Mouse (Mus musculus) megakaryocyte, adult 5-6 weeks (primary cell): ENCODE results near the gene Fars2. TPM values are rescaled to one million over a fixed set of nuclear protein-coding genes. Genes with fewer than 3 reads are reported as not detected.
"Not testable (repeated sequence)": the region's sequence is repeated elsewhere in the genome, so short reads cannot be mapped to it uniquely, and the experiment has no call there.

Experiments used
- ATAC-seq: 2 replicates; pipeline ENCODE4 v1.8.0; 2016; ENCODE audit warnings: mild to moderate bottlenecking, inconsistent platforms; ENCODE audit not compliant: poor library complexity, severe bottlenecking
- total RNA-seq, 2 experiments: library from RNA; stranded (forward) in 1 of 2; stranded (reverse) in 1 of 2; fragments of 153-499, 151-499 nt in 1 of 2; fragments of 221-1000, 200-1000 nt in 1 of 2; gene quantifications; 2 replicates each; pipeline versions ENCODE4 v1.2.3 to v1.2.4; 2015 to 2017

Gene Fars2
- total RNA-seq, 2 experiments from 2014 or later: 20.9 to 28.4 TPM

DNA sequence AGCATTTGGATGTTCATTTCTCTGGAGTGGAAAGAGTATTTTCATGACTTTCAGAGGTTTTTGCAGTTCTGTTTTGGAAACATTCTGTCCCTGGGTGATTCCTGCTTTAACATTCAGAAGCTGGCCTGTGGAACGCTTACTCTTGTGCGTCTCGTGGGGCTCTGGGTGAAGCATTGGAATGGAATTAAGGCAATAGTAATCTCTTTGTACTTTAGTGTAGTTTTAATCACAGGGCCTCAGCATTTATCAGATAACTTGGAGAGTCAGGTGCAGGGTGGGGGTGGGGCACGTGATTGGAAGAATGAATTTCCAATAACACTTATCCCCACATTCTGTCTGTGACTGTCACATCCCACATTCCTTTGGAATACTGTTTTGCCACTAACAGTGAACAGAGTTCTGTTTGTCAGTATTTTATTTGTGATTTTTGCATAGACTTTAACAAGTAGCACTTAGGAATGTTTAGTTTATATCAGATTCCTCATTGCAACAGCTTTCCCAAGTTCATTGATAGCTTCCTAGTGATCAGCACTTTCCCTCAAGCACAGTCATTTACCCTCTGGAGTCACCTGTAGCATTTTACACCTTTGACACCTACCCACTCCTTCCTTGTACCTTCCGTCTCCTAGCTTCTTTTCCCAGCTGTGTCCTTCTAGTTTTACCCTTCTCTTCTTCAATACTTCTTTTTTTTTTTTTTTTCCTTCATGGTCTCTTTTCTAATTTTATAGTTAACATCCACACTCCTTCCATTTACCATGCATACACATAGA, 23.2 kb downstream of the Fars2 start:
- no peak for ATAC-seq

DNA sequence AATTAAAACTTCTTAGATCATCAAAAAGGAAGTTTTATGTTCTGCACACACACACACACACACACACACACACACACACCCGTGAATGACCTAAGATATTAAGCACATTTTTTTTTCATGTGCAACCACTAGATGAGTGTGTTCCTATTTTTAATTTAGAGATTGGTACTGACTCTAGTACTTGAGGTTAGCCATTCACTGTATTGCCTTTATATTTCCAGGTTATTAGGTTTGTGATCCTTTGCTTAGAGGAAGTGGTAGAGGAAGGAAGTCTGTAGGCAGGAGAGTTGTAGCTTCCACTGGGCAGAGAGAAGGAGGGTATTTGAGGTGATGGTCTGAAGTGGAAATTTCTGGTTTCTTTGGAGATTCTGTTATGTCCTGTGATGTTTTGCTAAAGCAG, 28.4 kb downstream of the Fars2 start:
- ATAC-seq: no peak

DNA sequence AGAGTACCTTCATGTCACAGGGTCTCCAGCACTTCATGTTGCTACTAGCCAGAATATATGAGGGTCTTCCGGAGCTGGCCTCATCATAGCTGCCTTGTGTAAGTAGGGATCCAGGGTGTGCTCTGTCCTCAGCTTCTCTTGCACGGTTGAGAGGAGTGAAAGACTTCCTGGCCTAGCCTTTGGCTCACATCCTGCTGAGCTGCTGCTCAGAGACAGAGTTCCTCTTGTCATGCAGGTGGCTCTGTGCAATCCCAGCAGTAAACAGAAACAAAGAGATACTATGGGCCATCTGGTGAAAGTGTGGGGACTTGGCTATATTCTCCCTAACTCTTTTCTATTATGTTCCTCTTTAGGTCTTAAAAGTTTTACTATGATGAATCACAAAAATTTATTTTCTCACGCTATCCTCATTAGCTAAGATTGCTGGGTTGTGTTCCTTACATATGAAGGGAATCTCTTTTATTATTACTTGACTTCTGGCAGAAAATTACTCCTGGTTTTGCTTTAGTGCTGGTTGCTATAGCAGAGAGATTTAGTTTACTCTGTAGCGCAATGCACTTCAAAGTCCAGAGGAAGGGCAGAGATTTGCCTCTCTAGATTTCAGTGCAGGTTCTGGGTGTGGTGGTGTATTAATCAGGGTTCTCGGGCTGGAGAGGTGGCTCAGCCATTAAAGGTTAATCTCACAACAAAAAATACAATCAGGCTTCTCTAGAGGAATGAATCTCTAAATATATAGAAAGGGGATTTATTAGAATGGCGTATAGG, 32.1 kb downstream of the Fars2 start:
- no peak for ATAC-seq

DNA sequence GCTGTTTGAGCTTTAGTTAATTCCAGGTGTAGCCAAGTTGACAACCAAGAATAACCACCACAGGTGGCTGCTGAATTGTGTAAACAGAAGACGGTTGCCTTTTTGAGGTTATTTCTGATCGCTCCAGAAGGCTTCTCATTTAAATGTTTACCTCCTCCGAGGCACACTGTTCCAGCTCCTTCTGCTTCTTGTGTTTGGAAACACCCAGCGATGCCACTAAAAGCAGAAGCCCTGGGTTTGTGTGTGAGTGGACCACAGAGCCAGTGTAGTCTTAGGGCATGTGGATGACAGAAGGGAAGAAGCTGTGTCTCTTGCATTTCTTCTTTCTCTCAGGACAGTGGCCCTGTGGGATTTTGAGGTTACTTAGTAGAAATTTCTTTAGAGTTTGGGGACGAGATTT, 33.1 kb downstream of the Fars2 start:
- ATAC-seq: peak; percentile 81

DNA sequence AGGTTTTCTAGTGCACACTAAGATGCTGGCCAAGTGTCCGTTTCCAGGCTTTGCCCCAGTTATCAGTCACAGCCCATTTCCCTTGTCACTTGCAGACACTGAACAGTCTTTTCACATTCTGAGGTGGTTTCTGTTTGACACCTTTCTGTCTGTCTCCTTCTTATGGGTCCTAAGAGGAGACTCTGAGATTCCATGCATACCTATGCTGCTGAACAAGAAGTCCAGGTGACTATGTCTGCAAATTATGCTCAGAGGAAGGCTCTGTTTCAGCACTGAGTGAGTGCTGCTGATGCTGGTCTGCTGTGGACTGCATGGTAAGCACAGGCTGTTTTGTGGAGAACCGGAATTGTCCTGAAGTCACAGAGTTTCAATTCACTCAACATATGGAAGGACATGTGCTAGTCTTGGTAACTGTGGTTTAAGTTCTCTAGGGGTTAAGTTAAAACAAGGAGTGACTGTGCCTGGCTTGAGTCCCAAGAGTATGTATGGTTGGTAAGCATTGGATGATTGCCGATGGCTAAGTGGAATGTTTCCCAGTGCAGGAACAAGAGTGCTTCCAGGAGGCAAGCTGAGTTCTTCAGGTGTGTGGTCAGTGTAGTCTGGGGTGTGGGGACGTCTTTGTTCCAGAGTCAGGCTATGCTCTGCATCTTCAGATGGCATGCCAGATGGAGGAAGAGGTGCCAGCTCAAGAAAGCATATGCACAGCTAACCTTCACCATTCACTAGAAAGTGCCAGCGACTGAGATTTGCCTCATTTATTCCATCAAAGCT, 35.7 kb downstream of the Fars2 start:
- no peak for ATAC-seq

DNA sequence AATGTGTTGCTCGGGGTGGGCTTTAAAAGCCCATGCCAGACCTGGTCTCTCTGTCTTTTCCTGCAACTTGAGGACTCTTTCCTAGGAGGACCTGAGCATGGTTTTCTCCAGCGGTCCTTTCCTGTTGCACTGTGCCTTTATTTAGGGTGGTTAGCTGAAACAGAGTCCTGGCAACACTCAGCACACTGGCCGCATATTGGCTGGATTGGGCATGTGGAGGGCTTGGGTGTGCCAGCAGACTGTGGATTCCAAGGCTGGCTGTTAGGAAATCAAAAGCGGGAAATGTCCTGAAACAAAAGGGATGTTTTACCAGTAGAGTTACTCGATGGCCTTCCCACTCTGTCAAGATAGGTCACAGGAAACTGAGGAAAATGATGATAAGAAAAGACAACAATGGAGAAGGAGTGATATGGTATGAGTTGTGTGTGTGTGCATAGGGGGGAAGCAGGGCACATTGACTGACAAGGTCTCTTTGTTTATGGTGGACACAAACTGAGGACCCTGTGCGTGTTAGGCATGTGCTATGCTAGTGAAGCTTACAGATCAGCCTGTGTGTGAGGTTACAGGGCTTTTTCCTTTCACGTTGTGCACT, 39.2 kb downstream of the Fars2 start:
- no peak for ATAC-seq

DNA sequence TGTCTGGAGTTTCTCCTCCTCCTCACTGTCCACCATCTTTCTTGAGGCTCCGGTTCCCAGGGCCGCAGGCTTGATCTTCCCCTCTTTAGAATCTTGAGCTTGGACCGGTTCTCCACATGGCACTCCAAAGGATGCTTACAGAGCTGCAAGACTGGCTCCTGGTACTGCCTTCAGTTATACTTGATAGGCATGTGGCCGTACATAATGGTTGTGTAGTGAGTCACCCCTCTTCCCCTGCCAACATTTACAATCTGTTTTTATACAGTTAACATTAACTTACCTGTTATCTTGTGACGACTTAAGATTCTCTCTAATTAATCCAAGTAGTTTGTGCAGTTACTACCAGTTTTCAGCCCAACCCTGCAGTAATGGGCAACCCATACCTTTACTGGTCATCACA, 46.2 kb downstream of the Fars2 start:
- ATAC-seq: no peak

DNA sequence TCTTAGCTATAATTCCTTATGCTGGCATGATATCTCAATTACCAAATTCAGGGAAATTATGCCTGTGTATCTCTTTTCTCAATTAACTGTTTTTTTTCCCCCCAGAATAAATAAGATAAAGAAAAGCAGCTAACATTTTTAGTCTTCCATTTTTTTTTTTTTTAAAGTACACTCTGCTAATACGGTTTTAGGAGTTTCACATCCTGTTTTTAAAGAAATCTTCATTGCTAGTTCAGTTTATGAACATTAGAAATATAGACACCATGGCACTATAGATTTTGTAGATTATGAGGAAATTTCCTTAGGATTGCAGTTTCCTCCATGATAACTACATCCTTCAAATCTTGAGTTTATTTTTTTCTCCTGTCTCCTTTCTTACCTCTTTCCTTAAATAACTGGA, 46.7 kb downstream of the Fars2 start:
- ATAC-seq: no peak

DNA sequence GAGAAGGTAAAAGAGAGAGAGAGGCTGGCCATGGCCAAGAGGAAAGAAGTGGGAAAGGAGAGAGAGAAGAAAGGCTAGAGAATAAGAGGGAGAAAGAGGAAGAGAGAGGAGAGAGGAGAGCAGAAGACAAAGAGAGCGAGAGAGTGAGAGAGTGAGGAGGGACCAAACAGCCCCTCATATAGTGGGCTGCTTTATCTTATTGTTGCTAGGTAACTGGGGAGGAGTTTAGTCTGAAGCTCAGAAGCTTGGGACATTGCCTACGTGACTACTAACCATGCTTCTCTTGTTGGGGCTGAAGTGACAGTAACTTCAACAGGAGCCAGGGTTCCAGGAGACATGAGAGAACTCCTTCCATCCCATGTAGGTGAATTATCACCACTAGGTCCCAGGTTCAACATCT, 55.8 kb downstream of the Fars2 start:
- not testable (repeated sequence) for ATAC-seq

DNA sequence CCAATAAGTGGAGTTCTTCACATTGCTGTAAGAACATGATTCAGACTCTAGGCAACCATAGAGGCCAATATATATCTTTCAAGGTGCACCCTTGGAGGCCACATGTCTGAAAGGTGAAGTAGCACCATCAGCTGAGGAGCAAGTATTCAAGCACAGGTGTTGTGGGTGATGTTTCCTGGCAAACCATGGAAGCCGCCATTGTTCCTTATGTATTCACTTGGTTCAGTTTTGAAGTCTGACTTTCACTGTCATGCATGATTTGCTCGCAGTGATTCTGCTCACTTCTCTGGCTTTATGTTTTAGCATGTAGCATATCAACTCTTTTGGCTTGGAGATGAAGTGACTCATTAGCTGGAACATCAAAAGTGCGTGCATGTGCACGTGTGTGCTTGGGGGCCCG, 56.9 kb downstream of the Fars2 start:
- no peak for ATAC-seq

DNA sequence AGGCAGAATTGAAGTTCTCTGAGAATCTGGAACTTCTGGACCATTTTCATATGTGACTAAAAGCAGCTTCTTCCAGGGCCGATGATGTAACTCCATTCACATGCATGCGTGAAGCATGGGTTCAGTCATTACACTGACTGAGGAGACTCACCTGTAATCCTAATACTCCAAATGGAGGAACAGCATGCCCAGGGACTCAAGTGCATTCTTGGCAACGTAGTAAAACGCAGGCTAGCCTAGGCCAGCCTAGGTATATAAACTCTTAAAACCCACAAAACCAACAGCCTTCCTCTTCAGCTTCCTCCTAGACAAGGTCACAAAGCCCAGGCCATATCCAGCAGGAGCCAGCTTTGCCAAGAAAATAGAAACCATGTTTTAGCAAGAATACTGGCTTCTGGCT, 57.6 kb downstream of the Fars2 start:
- ATAC-seq: no peak

DNA sequence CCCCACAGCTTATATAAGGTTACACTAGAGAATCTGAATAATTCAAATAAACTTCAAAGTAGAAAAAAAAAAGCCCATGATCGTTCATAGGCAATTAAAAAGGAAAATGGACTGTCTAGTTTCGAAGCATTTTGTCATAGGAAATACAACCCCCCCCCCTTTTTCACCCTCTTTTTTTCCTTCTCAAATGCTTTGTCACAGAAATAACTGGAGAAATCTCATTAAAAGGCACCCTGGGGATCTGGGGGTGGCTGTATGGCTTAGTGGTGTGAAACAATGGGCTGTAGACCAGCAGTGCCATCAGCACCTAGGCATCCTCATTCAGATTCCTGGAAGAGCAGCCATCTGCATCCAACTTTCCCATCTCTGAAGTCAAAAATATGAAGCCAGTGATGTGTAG, 64.0 kb downstream of the Fars2 start:
- ATAC-seq: no peak

DNA sequence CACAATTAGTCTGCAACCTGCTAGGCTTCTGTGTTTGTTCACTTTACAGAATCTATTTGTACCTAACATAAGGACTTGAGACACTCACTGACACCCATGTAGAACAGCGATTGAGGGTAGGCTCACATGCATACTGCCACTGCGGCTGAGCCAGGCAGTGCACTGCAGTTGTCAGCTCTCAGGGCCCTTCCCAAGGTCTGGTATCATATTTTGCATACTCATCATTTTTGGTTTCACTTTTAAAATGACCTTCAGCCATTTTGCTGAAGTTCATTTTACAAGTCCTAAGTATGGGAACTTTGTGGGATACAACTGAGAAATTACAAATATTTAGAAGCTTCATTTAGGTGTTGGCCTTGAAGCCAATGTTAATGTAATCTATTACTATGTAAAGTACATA, 73.4 kb downstream of the Fars2 start:
- ATAC-seq: no peak

DNA sequence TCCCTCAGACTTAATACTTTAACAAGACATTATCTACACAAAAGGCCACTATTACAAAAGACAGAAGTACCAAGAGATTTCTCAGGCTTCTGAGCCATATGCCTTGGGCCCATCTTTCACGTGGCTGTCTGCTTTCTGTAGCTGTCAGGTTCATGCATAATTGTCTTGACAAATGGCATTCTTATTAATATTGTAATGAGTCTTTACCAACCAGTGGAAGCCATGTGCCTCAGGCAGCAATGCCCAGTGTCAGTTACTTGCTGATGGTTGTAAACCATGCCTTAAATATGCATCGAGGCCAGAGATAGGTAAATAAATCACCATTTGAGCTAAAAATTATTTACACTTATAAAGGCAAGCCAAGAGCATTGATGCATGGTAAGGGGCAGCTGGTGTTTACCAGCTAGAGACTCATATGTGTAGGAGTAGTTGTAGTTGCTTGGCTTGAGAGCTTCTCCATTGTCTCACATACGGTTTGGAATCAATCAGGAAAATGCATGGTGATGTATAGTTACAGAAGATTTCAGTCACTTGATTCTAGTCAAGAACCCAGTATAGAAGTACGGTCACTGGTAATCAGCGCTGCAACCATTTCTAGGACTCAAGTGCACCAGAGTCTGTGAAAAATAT, 76.4 kb downstream of the Fars2 start:
- ATAC-seq: no peak

DNA sequence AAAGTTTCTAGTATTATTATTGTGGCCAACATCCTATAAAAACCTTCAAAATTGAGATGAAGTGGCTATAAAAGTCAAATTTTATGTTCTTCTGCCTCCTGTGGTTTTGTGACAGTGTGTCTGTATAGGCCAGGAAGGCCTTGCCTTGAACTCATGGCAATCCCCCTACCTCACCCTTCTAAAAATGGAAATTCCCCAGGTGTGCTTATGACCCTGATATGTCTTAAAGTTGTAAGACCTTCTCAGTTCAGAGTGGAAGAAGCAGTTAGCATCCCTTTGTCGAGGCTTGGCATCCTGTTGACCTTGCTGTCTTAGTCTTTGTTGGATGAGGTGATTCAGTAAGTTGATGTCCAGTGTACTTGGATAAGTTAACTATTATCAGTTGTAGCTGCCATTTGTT, 82.1 kb downstream of the Fars2 start:
- ATAC-seq: no peak

DNA sequence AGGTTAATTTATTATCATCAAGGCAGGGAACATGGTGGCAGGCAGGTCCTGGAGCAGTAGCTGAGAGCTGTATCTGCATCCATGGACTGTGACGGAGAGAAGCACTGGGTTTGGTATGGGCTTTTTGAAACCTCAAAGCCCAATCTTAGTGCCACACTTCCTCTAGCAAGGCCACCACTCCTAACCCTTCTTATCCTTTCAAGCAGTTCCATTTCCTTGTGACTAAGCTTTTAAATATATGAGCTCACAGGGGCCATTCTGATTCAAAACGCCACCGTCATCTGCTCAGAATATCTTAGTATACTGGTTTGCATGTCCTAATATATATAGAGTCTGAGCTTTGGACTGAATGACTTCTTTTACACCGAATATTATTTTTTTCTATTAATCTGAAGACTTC, 83.2 kb downstream of the Fars2 start:
- no peak for ATAC-seq

DNA sequence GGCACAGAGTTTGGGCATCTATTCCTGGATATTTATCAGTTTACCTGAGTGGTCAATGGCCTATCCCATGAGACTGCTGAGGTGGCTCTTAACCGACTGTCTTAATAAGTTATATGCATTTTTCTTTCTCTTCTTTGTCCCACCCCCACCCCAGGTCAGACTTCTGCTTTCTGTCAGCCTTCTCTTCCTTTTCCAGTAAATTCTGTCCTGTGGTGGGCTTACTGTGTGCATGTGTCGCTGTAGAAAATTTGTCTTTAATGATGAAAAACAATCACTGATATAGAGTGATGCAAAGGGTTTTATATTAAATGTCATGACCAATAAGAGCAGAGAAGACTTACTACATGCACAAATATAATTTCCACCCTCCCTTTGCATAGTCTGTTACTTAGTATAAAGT, 85.3 kb downstream of the Fars2 start:
- no peak for ATAC-seq

DNA sequence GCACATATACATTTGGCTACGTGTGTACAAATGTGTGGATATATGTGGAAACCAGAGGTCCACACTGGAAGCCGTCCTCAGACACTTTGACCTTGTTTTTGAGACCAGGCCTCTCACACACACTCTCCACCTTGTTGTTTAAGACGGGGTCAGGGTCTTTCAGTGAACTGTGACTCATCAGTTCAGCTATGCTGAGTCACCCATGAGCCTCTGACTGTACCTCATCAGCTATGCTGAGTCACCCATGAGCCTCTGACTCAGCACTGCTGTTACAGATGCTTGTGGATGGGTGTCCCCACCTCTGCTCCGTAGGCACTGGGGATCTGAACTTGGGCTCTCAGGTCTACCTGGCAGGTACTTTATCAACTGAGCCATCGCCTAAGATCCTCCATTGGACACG, 85.8 kb downstream of the Fars2 start:
- ATAC-seq: no peak

DNA sequence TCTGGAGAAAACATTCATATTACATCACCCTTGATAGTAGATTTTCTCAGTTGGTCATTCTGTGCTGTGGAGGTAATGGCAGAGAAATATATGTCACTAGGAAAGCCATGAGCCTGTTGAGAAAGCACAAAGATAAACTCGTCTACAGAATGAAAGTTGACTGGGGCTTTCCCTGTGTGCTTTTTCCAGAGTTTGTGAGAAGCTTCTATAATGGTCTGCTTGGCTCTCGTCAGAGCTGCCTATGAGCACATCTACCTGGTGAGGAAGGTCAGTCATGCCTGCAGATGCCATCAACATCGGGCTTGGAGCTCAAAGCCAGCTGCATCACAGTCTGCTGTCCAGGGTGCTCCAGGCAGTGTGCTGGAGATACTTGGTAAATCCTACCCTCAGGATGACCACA, 87.1 kb downstream of the Fars2 start:
- ATAC-seq: no peak

DNA sequence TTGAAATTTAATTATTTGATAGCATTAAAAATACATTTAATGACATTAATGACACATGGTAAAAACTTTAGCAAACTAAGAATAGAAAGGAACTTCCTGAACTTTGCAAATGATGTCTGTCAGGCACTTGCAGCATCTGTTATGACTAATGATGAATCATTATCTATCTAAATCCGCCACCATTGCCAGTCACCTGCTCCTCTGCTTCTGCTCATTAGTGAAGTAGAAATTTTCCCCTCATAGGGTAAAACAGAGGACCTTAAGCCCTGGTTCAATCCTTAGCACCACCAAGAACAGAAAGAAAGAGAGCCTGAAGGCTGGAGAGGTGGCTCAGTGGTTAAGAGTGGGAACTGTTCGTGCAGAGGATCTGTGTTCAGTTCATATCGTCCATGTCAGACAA, 93.8 kb downstream of the Fars2 start:
- ATAC-seq: no peak

DNA sequence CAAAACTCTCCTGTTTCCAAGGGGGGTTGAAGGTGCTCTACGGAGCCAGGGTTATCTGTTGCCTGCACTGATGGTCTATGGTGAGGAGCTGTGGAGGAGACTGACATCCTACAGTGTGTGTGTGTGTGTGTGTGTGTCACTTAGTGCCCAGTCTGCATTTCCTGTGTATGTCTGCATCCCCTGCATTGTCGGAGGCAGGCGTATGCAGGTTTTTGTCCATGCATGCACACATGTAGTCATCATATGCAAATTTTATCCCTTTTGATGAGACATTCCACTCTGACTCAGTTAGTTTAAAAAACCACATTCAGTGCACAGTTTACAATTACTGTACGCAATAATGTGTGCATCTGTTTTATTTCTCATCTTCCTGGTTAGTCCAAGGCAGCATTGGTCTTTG, 96.8 kb downstream of the Fars2 start:
- ATAC-seq: no peak
